Mouse (Mus musculus) c-Kit-positive CD71-positive TER-119-negative erythroid progenitor cells, embryonic 14.5 days (primary cell): ENCODE results near the gene Jdp2.
"Not testable (repeated sequence)": the region's sequence is repeated elsewhere in the genome, so short reads cannot be mapped to it uniquely, and the experiment has no call there.

Experiments
- DNase-seq: peaks from one replicate; pipeline ENCODE4 v3.0.0-alpha.2; 2013; ENCODE audit warnings: low read depth

Gene Jdp2

DNA sequence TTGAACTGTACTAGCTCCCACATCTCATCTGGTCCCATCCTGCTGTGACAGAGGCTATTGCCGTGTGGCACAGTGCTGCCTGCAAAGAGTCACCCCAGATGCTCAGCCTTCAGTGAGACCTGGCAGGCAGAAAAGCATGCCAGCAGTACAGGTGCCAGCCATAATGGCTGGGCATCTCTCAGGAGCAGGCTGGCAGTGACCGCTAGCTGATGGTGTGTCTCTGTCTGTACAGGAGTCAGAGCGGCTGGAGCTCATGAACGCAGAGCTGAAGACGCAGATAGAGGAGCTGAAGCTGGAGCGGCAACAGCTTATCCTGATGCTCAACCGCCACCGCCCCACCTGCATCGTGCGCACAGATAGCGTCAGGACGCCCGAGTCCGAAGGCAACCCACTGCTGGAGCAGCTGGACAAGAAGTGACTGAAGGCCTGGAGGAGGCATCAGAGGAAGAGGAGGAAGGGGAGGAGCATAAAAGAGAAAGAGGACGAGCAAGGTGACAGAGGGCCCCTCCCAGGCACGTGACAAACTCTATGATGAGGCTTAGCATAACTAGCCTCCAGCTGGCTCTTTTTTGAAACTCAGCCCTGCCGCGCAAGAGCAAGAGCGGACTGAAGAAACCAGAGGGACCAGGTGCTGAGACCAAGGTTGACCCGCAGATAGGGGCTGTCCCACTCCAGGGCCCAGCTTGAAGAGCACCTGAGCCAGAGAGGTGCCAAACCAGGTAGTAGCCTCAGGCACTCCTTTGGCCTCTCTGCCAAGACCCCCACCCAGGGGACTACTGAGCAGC is 39.9 kb downstream of the Jdp2 start:
- DNase-seq = no peak

DNA sequence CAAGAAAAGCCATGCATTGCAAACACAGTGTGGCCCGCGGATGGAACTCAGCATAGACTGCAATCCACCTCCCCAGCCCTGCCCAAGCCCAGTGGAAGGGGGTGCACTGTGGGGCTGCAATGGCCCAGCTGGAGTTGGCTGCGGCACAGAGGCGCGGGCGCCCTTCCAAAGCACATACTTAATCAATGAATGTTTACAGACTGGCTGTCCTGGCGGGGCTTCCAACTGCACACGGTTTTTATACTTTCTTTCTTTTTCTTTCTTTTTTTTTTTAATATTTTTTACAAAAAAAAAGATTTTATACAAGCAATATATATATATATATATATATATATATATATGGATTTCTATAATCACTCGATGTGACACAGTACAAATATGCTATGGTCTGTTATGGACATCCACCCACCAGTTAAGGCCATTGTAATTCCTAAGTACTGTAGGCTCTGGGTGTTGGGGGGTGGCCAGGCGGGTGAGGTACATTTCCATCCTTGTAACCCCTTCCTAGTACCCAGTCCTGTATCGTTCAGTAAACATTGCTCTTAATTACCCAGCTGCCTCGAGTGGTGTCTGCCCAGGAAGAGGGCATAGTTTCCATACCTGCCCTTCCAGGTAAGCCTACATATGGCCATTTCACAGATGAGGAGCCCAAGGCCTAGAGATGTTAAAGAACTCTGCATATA is 40.6 kb downstream of the Jdp2 start:
- no peak for DNase-seq

DNA sequence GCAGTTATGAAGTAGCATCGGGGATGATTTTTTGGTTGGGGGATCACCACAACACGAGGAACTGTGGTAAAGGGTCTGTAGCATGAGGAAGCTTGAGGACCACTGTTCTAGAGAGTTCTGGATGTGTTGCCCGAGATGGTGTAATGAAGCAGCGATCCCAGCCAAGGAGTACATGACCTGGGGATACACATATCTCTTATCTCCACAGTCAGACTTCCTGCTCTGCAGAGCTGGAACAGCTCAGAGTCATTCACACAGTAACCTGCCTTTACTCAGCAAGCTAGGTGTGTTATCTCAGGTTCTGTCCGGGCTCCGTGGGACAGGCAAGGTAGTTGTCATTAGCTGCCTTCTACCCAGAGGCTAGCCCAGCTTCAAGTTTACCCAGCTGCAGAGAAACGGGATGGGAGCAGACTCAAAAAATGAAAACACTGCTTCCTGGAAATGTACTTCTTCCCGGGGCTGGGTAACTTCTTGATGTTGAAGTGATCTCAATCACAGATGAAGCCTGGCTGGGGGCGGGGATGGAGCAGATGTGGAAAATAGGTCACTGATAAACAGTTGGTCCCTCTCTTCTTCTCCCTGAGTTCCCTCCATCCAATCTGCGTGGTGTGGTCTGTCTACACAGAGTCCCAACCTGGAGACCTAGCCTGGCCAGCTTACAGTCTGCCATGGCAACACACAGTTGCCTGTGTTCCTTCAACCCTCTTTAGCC is 42.2 kb downstream of the Jdp2 start:
- no peak for DNase-seq

DNA sequence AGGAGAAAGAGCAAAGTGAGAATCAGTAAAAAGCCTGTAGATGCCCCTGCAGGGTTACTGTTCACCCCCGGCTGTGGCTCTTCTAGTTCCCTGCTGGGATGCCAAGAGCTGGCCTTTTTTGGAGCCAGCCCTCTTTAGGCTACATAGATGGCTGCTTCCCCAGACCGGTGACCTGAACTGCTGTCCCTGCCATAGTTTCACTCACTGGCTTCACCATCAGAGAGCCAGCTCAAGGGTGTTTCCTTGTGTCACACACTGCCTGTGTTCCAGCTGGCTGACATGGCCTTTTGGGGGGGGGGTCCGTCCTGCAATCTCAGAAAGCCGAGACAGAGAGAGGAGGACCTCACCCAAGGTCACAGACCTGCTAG is 42.7 kb downstream of the Jdp2 start:
- no peak for DNase-seq

DNA sequence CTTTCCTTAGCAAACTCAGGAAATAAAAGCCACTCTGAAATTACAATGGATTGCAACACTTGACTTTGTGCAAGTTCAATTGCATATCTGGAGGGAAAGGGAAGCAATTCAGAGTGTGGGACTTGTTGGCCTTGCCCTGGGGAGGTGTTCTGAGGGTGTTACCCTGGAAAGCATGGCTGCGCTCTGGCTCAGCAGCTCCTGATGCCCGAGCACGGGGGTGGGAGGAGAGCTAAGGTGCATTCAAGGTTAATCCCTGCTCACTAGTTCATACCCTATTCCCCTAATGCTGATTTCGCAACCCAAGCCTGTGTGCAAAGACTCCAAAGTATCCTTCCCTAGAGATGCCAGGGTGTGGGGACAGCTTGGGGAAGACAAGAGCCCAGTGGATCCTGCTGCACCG is 44.9 kb downstream of the Jdp2 start:
- no peak for DNase-seq

DNA sequence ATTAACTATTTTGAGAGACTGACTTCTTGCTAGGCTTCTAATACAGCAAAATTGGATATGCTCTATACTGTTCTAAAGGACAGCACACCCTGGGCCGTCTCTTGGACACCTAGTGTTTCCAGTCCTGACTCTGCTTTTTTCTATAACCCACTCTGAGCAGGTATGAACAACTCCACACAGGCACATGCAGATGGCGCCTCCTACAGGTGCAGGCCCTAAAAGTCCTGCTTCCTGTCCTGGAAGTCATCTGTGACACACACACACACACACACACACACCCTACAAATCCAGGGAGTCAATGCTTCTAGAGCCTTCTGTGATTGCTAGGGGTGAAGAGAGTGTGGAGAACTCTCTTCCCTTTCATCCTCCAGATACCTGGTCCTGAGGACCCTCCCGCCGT is 46.8 kb downstream of the Jdp2 start:
- no peak for DNase-seq

DNA sequence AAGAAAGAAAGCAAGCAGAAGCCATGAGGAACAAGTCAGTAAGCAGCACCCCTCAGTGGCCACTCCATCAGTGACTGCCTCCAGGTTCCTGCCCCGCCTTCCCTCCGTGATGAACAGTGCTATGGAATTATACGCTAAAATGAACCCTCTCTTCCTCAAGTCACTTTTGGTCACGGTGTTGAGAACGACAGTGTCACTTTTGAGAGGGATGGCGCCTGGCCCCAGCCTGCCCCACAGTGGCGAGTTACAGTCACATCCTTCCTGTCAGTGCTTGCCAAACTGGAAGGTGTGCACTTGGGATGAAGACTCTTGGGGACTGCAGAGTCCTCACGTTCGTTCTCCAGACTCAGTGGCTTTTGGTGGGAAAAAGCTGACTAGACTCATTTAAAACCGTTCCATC is 48.5 kb downstream of the Jdp2 start:
- DNase-seq = no peak

DNA sequence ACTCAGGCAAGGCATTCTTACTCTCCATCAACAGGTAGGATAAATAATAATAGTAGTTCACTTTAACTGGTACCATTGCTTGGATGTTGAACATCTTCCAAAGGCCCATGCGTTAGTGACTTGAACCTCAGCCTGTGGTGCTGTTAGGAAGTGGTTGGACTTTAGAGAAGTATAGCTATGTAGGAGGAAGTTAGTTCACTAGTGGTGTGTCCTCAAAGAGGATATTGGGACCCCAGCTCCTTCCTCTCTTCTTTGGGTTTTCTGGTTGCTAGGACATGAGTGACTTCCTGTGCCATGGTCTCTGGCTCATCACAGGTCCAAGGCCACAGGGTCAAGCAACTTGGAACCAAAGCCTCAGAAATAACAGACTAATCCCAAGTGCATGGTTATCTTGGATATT is 49.1 kb downstream of the Jdp2 start:
- DNase-seq = no peak

DNA sequence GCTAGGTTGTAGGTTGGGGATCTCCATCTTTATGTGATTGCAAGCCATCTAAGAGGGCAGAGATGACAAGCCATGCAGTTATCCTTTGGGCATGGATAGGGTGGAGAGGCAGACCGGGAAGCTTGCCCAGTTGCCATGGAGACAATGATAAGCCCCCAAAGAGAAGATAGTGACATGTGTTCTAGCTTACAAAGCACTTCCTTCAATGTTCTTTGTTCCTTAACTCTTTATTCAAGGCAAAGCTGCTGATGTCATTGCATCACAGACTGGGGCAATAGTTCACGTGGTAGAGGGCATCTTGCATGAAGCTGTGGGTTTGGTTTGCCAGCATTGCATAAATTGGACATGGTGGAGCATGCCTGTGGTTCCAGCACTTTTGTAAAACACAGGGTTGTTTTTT is 60.5 kb downstream of the Jdp2 start:
- no peak for DNase-seq

DNA sequence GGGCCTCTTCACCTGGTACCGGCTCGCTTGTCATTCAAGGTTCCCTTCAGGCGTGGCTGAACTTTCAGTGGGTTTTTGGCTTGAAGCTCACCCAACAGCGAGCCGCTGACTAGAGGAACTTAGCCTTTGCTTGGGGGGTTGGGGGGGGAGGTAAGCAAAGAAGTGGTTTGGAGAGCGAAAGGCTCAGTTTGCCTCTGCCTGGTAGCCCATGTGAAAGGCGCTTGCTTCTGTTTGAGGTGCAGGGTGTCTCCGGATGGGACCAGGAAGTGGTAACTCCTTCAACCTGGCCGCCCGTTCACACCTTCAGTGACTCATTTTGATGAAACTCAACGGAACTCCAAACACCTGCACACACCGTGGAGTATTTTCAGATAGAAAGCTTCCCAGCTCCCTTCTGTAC is 62.0 kb downstream of the Jdp2 start:
- no peak for DNase-seq

DNA sequence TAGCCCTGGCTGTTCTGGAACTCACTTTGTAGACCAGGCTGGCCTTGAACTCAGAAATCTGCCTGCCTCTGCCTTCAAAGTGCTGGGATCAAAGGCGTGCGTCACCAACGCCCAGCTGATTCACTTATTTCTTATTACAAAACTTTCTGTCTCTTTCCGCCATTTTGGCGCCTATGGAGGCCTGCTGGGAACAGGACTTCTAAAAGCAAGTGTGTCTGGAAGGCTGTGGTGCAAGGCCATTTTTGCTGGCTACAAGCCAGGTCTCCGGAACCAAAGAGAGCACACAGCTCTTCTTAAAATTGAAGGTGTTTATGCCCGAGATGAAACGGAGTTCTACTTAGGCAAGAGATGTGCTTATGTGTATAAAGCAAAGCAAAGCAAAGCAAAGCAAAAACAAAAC is 63.4 kb downstream of the Jdp2 start:
- DNase-seq = not testable (repeated sequence)

DNA sequence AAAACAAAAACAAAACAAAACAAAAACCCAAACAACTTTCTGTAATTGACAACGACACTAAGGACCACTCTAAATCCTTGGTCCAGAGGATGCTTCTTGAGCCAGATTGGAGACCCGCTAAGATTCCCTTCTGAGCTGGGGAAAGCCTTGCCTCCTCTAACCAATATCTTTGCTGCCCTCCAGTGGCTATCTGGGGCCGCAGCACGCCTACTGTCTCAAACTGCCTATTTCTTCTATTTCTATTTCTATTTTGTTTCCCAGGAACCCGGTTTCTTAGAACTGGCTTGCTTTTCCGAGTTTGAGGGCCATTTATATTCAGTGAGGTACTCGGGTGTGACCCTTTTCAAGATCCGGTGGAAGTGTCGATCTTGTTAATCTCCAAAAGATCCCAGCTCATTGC is 64.1 kb downstream of the Jdp2 start:
- peak; percentile 34 for DNase-seq

DNA sequence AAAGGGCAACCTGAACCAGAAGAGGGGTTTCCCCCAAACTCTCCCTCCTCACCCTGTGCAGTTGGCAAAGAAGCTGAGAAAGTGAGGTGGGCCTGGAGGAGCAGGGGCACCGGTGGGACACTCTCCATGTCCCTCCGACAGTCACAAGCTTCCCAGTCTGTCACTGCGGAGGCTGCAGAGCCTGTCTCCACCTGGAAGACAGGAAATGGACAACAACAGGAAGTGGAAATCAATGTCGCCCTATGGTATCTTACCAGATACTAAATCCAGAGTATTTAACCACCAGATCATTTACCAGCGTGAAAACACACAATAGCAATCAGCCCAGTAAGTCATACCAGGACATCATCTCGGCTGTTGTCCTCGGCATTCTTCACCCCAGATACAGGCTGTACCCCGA is 67.3 kb downstream of the Jdp2 start:
- DNase-seq = no peak

DNA sequence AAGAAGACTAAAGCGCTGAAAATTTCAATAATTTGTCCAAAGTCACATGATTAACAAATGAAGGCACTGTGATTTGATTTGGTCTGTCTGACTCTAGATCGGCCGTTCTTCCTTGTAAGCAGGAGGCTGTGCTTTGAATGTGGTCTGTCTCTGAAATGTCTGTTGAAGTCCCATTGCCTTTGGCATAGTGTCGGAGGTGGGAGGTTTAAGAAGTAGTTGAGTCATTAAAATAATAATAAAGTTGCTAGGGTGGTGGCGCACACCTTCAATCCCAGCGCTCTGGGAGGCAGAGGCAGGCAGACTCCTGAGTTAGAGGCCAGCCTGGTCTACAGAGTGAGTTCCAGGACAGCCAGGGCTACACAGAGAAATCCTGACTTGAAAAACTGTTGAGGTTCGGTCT is 68.2 kb downstream of the Jdp2 start:
- no peak for DNase-seq

DNA sequence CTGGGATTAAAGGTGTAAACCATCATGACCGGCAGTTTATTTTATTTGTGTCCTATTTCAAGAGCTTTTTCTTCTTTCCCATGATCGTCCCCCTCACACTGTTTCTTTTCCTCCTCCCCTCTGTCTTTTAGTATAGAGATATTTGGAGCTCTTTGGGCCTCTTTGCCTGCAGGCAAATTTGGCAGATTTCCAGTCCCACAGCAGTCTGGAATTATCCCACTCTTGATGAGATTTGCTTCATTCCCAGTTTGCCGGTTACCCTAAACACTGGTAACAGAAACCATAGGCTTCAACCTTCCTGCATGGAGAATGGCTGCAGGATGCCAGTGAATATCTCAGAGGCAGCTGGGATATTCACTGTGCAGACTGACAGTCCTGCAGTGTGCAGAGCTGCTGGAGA is 69.9 kb downstream of the Jdp2 start:
- no peak for DNase-seq

DNA sequence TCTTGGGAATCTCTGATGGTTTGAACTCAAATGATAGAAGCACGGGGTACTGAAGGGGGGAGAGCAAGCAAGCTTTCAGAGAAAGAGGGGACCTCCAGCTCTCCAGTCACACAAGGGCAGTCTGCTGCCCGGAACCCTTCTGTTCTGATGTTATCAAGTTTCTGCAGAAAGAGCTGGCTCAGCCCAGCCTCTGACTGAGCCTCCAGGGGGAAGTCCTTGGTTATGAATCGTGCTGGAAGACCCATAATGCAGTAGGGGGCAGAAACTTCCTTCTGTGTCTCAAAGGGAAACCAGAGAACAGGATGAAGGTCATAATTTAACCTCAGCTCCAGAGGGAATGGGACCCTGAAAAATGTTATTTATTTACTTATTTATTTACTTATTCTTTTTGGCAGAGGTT is 71.3 kb downstream of the Jdp2 start:
- no peak for DNase-seq

DNA sequence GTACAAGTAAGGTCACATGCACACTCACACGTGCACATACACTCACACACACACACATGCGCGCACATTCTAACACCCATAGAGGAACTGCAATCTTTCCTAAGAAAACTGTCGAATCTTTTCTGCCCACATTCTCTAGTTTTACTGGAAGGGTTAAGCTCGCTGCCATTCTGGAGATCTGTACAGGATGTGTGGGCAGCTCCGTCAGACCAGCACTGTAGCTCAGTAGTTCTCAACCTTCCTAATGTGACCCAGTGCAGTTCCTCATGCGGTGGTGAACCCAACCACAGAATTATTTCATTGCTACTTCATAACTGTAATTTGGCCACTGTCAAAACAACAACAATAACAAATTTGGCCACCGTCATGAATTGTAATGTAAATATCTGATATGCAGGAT is 75.1 kb downstream of the Jdp2 start:
- DNase-seq = no peak

DNA sequence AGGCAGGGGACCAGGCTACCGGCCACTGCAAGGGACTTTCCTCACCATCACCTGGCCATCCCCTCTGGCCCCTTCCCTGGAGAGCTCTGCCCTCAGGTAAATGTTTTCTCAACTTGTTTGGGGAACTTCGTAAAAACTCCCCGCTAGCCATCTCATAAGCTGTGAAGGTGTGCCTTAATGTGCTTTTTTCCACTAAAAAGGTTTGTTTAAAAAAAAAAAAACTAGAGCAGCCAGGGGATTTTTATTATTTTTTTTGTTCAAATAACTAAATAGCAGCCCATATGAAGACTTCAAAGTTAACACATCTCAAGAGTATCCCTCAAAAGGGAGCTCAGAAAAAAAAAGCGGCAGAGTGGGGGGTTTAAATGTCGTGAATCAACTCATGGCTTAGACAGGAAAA is 80.3 kb downstream of the Jdp2 start:
- no peak for DNase-seq

DNA sequence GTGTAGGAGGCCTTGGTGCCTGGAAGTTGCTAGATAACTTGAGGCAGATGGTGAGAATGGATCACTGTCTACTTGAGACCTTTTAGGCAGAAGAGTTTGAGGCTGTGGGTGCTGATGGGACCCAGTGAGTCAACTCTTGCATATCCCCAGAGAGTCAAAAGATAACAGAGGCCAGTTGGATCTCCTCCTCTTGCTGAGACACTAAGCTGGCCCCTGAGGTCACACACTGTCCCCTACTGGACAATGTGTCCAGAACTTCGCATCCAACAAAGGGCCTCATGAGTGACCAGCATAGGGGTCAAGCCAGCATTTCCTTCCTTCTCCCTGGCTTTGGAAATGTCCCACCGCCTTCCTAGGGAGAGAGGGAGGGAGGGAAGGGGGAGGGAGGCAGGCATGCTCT is 81.0 kb downstream of the Jdp2 start:
- no peak for DNase-seq

DNA sequence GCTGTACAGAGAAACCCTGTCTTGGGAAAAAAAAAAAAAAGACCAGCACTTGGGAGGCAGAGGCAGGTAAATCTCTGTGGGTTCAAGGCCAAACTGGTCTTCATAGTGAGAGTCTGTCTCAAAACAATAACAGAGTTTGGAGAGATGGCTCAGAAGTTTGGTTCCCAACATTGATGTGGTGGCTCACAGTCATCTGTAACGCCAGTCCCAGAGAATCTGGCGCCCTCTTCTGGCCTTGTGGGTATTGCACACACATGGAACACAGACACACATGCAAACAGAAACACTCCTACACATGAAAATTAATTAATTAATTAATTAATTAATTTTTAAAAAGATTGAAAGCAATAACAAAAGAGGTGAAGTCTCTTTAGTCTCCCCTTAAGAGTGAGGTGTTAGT is 83.5 kb downstream of the Jdp2 start:
- no peak for DNase-seq

DNA sequence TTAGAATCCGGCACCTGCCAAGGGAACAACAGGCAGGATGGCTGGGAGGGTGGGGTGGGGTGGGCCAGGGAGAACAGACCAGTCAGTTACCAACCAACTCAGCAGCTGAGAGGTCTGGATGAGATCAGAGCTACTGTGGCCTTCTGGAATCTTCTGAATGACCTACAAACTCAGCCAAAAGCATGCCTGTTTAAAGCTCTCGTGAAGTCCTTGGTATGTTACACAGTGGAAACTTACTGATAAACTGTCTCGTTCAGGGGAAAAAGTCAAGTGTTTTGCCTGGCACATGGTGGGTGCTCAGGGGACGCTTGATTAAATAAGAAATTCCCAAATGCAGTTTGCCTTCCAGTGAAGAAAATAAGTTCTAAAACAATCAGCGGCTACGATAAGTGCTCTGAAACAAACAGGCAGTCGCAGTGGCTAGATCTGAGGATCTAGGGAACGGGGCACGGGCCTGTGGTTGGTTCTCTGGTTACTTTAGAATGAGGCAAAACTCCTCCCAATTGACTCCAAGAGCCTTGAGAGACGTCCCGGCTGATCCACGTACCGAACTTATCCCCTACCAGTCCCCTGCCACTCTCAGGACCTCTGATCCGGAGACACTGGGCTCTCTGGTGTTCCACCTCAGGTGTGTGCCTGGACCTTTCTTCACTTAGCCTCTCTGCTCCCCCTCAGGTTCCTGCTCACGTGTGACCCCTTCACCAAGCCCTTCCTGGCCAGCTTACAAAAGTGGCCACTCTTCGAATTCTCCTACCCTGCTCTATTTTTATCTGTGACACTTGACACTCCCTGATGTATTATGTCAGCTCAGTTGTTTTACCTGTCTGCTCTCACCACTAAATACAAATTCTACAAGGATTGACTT is 85.8 kb downstream of the Jdp2 start:
- DNase-seq = no peak

DNA sequence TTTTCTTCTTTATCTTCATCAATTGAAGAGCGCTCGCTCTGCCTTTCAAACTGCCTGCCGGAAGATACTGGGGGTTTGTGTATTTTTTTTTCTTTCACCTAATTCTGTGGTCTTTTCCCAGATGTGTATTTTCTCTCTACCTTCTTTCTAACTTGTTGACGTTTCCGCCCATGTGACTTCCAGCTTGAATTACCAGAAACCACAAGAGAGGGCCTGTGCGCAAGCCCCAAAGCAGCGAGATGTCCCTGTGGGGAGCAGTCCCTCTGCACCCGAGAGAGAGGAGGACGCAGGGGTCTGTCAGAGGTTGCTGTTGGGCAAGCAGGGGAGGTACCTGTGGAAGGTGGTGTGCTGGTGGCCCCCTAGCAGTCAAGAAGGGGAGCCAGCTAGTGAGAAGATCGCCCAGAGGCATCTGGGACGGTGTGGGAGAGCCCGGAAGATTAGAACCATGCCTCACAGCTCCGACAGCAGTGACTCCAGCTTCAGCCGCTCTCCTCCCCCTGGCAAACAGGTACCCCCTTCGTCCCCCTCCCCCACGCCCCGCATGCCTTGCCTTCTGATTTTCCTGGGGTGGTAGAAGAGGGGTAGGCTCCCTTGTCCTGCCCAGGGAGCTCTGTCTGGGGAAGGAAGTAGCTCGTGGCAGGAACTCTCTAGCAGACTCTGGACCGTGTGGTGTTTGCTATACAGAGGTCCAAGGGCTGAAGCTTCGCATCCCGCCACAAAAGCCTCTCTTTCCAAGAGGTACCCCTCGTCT is 87.8 kb downstream of the Jdp2 start, which contains the start of gene Batf:
Gene Batf, plus strand, starts transcription at position 204 of the 751 bp plus-strand sequence.
- DNase-seq = no peak
